Mouse (Mus musculus): ENCODE data around the gene Aipl1. TPM values are rescaled to one million over a fixed set of nuclear protein-coding genes. Genes with fewer than 3 reads are reported as not detected.
"Not testable (repeated sequence)": the region's sequence is repeated elsewhere in the genome, so short reads cannot be mapped to it uniquely, and the experiment has no call there.

The Aipl1 gene
- polyA plus RNA-seq, 1 experiment from 2014 or later = 0.56 TPM

DNA sequence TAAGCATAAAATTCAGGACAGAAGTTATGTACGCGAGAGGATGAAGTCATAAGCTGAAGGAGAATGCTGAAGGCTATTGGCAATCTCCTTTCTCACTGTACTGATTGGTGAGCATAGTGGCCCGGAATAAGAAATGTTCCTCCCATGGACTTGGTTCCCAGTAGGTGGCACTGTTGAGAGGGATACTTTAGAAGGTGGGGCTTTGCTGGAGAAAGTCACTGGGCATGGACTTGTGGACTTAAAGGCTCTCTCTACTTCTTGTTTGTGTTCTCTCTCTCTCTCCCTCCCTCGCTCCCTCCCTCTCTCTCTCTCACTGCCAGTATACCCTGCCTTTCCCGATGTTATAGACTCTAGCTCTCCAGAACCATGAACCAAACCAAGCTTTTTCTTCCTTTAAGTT is 45.8 kb downstream of the Aipl1 start:
- H3K27ac ChIP-seq (replicated peaks) = no peak overlapping the region
- no peak for ATAC-seq (ENCODE audit: insufficient number of reproducible peaks, low FRiP score, low TSS enrichment, low read depth)
- H3K9ac ChIP-seq = no peak overlapping the region
- H3K27me3 ChIP-seq = no peaks in the 10 kb centered on the region; the same call in 1 of the 2 replicates
- H3K9me3 ChIP-seq (replicated peaks) = no peaks in the 10 kb centered on the region
- 22% methylated on average over 5 of the region's 5 CpGs for WGBS
- no peak overlapping the region for H3K4me3 ChIP-seq (replicated peaks)
- no peaks in the 10 kb centered on the region for H3K36me3 ChIP-seq
- peaks cover 10% of the 10 kb centered on the region for H3K4me1 ChIP-seq
- no peak overlapping the region for H3K4me2 ChIP-seq (replicated peaks)

DNA sequence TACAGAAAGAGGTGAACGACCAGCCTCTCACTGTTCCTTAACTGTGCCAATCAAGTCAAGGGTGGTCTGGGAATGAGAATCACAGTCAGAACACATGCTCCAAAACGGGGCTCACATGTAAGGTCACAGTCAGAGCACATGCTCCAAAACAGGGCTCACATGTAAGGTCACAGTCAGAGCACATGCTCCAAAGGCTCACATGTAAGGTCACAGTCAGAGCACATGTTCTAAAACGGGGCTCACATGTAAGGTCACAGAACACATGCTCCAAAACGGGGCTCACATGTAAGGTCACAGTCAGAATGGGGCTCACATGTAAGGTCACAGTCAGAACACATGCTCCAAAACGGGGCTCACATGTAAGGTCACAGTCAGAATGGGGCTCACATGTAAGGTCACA is 47.9 kb downstream of the Aipl1 start:
- H3K9ac ChIP-seq; H3K4me1 ChIP-seq; H3K36me3 ChIP-seq; H3K27me3 ChIP-seq; H3K4me2 ChIP-seq (replicated peaks); H3K9me3 ChIP-seq (replicated peaks); H3K27ac ChIP-seq (replicated peaks); H3K4me3 ChIP-seq (replicated peaks); ATAC-seq (ENCODE audit: insufficient number of reproducible peaks, low FRiP score, low TSS enrichment, low read depth): not testable (repeated sequence)
- WGBS = 56% methylated on average over 5 of the region's 5 CpGs

DNA sequence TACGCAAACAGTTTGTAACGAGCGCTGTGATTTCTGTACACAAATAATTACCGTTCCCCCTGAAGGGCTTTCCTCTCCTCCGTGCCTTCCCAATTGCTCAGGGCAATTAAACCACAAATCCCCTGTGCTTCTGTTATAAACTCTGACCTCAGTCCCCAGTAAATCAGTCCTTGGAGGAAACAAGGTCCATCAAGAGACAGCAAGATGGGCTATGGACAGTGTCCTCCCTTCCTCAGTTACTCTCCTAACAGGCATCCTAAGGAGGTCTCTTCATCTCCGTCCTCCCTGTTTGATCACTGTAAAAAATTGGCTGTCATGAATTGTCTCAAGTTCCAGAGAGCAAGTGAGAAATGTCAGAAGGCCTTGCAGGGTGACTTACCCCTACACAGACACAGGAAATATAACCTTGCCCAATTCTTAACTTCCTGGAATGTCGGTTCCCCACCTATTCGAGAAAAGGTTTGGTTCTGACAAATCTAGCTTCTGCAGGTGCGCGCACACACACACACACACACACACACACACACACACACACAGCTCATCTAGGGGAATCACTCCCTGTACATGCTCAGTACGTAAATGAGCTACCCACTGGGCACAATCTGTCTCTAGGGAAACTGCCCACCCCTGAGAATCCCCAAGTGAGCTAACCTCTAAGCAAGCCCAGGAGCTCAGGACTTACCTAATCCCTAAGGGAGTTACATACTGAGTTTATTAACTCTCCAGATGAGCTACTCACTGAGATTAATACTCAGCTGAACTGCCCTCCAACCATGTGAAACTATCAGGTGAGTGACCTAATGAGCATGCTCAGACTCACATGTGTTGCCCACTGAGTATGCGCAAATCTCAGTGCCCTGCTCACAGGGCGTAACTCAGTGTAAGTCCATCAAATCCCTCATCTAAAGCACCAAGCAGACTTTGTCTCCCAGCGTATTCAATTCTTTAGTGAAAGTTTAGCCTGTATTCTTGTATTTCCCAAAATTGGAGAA is 49.9 kb downstream of the Aipl1 start:
- WGBS = 61% methylated on average over 14 of the region's 14 CpGs
- Histone ChIP-seq H3K36me3 (no peaks in the 10 kb centered on the region), H3K4me1 (peaks cover 8% of the 10 kb centered on the region; the same call in 1 of the 2 replicates), H3K9me3 (replicated peaks) (no peaks in the 10 kb centered on the region), H3K4me3 (replicated peaks) (no peak overlapping the region), H3K27me3 (peaks cover 3% of the 10 kb centered on the region; the same call in 1 of the 2 replicates), H3K27ac (replicated peaks) (no peak overlapping the region), H3K4me2 (replicated peaks) (no peak overlapping the region), H3K9ac (no peak overlapping the region)
- no peak for ATAC-seq (ENCODE audit: insufficient number of reproducible peaks, low FRiP score, low TSS enrichment, low read depth)

DNA sequence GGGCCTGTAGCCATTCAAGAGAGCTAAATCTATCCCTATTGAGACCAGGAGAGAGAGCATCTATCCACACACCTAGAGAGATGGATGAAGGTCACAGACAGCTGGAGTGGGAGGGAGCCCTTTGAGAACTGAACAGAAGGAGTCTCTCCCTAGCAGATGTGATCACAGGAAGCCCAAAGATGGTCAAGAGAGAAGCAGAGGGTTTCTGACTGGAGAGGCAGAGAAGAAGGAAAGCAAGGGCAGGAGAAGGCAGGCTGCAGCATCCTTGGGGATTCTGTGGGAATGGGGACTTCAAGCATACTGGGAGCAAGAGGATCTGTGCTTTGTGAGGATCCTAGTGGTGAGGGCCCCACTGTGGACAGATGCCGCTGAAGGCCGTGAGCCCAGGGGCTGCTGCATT is 51.5 kb downstream of the Aipl1 start:
- Histone ChIP-seq H3K27me3 (peaks cover 3% of the 10 kb centered on the region; the same call in 1 of the 2 replicates), H3K4me2 (replicated peaks) (no peak overlapping the region), H3K36me3 (no peaks in the 10 kb centered on the region), H3K4me1 (peaks cover 8% of the 10 kb centered on the region; the same call in 1 of the 2 replicates), H3K4me3 (replicated peaks) (no peak overlapping the region), H3K9ac (no peak overlapping the region), H3K27ac (replicated peaks) (no peak overlapping the region), H3K9me3 (replicated peaks) (no peaks in the 10 kb centered on the region)
- WGBS = 68% methylated on average over 2 of the region's 2 CpGs
- no peak for ATAC-seq (ENCODE audit: insufficient number of reproducible peaks, low FRiP score, low TSS enrichment, low read depth)

DNA sequence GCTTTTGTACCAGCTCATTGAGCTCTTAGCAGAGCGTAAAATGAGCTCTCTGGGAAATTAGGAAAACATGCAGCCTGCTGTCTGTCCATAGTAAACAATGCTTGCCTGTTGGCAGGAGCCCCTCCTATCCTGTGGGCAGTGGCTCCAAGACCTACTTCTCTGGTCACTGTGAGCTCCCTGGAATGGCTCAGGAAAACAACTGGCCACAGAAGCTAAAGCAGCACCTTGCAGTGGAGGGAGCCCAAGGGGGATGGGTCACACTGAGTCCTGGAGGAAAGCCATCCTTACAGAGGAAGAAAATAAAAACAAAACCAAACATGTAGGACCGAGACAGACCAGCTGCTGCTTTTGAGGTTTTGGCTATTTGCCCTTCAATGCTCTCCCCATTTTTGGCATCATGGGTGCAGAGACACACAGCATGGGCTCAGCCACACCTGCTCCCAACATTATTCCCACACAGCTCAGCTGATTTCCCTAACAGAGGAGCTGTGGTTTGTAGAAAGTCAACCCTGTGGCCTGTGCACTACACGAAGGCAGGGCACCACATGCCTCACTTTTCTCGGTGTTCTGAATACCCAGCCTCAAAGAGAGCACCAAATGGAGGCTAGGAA is 52.1 kb downstream of the Aipl1 start:
- Histone ChIP-seq H3K4me2 (replicated peaks) (no peak overlapping the region), H3K27me3 (peaks cover 3% of the 10 kb centered on the region; the same call in 1 of the 2 replicates), H3K9ac (no peak overlapping the region), H3K4me1 (peaks cover 8% of the 10 kb centered on the region; the same call in 1 of the 2 replicates), H3K4me3 (replicated peaks) (no peak overlapping the region), H3K9me3 (replicated peaks) (no peaks in the 10 kb centered on the region), H3K36me3 (no peaks in the 10 kb centered on the region), H3K27ac (replicated peaks) (no peak overlapping the region)
- ATAC-seq (ENCODE audit: insufficient number of reproducible peaks, low FRiP score, low TSS enrichment, low read depth) = no peak
- 33% methylated on average over 4 of the region's 4 CpGs for WGBS

DNA sequence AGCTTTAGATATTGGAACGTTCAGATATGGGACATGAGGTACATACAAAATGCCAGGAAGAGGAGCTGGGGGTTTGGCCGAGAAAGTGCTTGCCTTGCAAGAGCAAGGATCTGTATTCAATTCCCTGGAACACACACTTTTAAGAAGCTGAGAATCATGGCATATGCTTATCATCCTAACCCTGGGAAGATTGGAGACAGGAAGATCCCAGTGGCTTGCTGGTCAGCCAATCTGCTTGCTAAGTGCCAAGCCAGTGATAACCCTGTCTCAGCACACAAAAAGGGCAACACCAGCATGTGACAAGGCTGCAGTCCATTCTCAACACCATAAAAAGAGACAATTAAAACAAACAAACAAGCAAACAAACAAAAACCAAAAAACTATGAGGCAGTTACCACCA is 53.2 kb downstream of the Aipl1 start:
- no peak for ATAC-seq (ENCODE audit: insufficient number of reproducible peaks, low FRiP score, low TSS enrichment, low read depth)
- 79% methylated on average over 2 of the region's 2 CpGs for WGBS
- H3K36me3 ChIP-seq = no peaks in the 10 kb centered on the region
- no peak overlapping the region for H3K4me3 ChIP-seq (replicated peaks)
- no peak overlapping the region for H3K27ac ChIP-seq (replicated peaks)
- H3K27me3 ChIP-seq = 0 out of 2 replicates have a peak, but pooled peaks cover 3% of the 10 kb centered on the region
- no peak overlapping the region for H3K9ac ChIP-seq
- H3K4me2 ChIP-seq (replicated peaks) = no peak overlapping the region
- no peaks in the 10 kb centered on the region for H3K9me3 ChIP-seq (replicated peaks)
- H3K4me1 ChIP-seq = peaks cover 8% of the 10 kb centered on the region; the same call in 1 of the 2 replicates

Other genes with a start within 250 kb of the Aipl1 start
- 89.1 and 89.5 TPM in 2 replicates for gene Pimreg, start 4.5 kb upstream of the Aipl1 start, polyA plus RNA-seq (2015; fragmentation: Nextera tagmentation; extraction: Ambion mirVana)
- 1.9 and 2.0 TPM in 2 replicates for gene Pitpnm3, start 98.3 kb upstream of the Aipl1 start, polyA plus RNA-seq (2015; fragmentation: Nextera tagmentation; extraction: Ambion mirVana)
- 0.41 and 0.43 TPM in 2 replicates for gene Gm43951, start 169.3 kb upstream of the Aipl1 start, polyA plus RNA-seq (2015; fragmentation: Nextera tagmentation; extraction: Ambion mirVana)
- 13.5 and 17.2 TPM in 2 replicates for gene 4933427D14Rik, start 169.9 kb upstream of the Aipl1 start, polyA plus RNA-seq (2015; fragmentation: Nextera tagmentation; extraction: Ambion mirVana)
- 254 and 268 TPM in 2 replicates for gene Txndc17, start 170.0 kb upstream of the Aipl1 start, polyA plus RNA-seq (2015; fragmentation: Nextera tagmentation; extraction: Ambion mirVana)
- gene Med31, start 178.1 kb upstream of the Aipl1 start, polyA plus RNA-seq (2015; fragmentation: Nextera tagmentation; extraction: Ambion mirVana) = 49.4 and 50.9 TPM in 2 replicates
- 9.2 and 9.4 TPM in 2 replicates for gene Slc13a5, start 229.7 kb upstream of the Aipl1 start, polyA plus RNA-seq (2015; fragmentation: Nextera tagmentation; extraction: Ambion mirVana)

Measured in embryonic facial prominence, embryonic 15.5 days (tissue).